Mouse (Mus musculus) heart, embryonic 11.5 days (tissue): Measurements from ENCODE around the gene Pnliprp1. TPM values are rescaled to one million over a fixed set of nuclear protein-coding genes. Genes with fewer than 3 reads are reported as not detected.

Experiments used
- polyA plus RNA-seq: library from polyadenylated mRNA; unstranded; fragments of >200 nt; fragmentation: Nextera tagmentation; extraction: Ambion mirVana; gene quantifications from 2 replicates; pipeline ENCODE4 v1.2.1, GENCODE M21; 2014

Gene Pnliprp1
- polyA plus RNA-seq, 1 experiment from 2014 or later: 0.37 TPM

Other genes starting within 250 kb of the Pnliprp1 start
- not detected in 2 replicates for gene Ccdc172, start 216.9 kb upstream of the Pnliprp1 start, polyA plus RNA-seq
- not detected in 2 replicates for gene Pnlip, start 76.4 kb upstream of the Pnliprp1 start, polyA plus RNA-seq
- 0.26 TPM in 1 of 2 replicates, not detected in the other for gene Pnliprp2, start 30.8 kb downstream of the Pnliprp1 start, polyA plus RNA-seq
- gene 1700019N19Rik, start 65.6 kb downstream of the Pnliprp1 start, polyA plus RNA-seq: not detected in 2 replicates
- 0.35 and 0.42 TPM in 2 replicates for gene Eno4, start 214.5 kb downstream of the Pnliprp1 start, polyA plus RNA-seq
- gene Hspa12a, start 214.8 kb downstream of the Pnliprp1 start, polyA plus RNA-seq: 4.0 and 4.6 TPM in 2 replicates